Mouse (Mus musculus): ENCODE measurements around the gene Asf1b.
"Not testable (repeated sequence)": the region's sequence is repeated elsewhere in the genome, so short reads cannot be mapped to it uniquely, and the experiment has no call there.

The Asf1b gene

GRCm38 (mm10) chr8:83996567-83997505, 41.5 kb downstream of the Asf1b start:
- peak; percentile 88 to 94 for DNase-seq

- DNase-seq: peak; percentile 63 to 79
Measured at GRCm38 (mm10) chr8:83997511-83998141, 42.3 kb downstream of the Asf1b start, which contains the start of gene Samd1. TSS of gene Samd1 (plus strand) at chr8:83997672.

GRCm38 (mm10) chr8:83998231-83999056, 43.1 kb downstream of the Asf1b start:
- peak; percentile 71 to 83 for DNase-seq

GRCm38 (mm10) chr8:83999057-83999705, 43.9 kb downstream of the Asf1b start:
- DNase-seq: no peak

GRCm38 (mm10) chr8:83999825-84000224, 44.5 kb downstream of the Asf1b start:
- no peak for DNase-seq

GRCm38 (mm10) chr8:84001281-84002000, 46.1 kb downstream of the Asf1b start, which contains the start of gene 1700067K01Rik:
TSS of gene 1700067K01Rik (plus strand) at chr8:84001502.
- DNase-seq: peak in 1 of 2 experiments; percentile 45

- DNase-seq: no peak
Measured at GRCm38 (mm10) chr8:84002957-84003611, 47.8 kb downstream of the Asf1b start.

GRCm38 (mm10) chr8:84003612-84004246, 48.4 kb downstream of the Asf1b start:
- no peak for DNase-seq

GRCm38 (mm10) chr8:84004533-84005201, 49.4 kb downstream of the Asf1b start:
- DNase-seq: peak; percentile 94 to 96

- DNase-seq: not testable (repeated sequence)
Measured at GRCm38 (mm10) chr8:84005502-84005901, 50.2 kb downstream of the Asf1b start.

GRCm38 (mm10) chr8:84008362-84008761, 53.1 kb downstream of the Asf1b start:
- no peak for DNase-seq

- peak; percentile 91 to 92 for DNase-seq
Measured at GRCm38 (mm10) chr8:84009876-84010275, 54.6 kb downstream of the Asf1b start.

GRCm38 (mm10) chr8:84010625-84011611, 55.6 kb downstream of the Asf1b start:
- peak; percentile 86 for DNase-seq

GRCm38 (mm10) chr8:84011705-84012498, 56.6 kb downstream of the Asf1b start, which contains the start of gene 2210011C24Rik:
TSS of gene 2210011C24Rik (minus strand) at chr8:84012171.
- peak; percentile 66 to 83 for DNase-seq

- peak in 1 of 2 experiments; percentile 43 for DNase-seq
Measured at GRCm38 (mm10) chr8:84012499-84013165, 57.3 kb downstream of the Asf1b start.

- no peak for DNase-seq
Measured at GRCm38 (mm10) chr8:84015833-84016232, 60.5 kb downstream of the Asf1b start.

- DNase-seq: no peak
Measured at GRCm38 (mm10) chr8:84019738-84020137, 64.4 kb downstream of the Asf1b start.
